Mouse (Mus musculus): ENCODE data around the gene Olfr1353. TPM values are rescaled to one million over a fixed set of nuclear protein-coding genes. Genes with fewer than 3 reads are reported as not detected.
"Not testable (repeated sequence)": the region's sequence is repeated elsewhere in the genome, so short reads cannot be mapped to it uniquely, and the experiment has no call there.

The Olfr1353 gene
- not detected in 2 replicates for polyA plus RNA-seq (2016; fragmentation: Nextera tagmentation; extraction: Ambion mirVana)

GRCm38 (mm10) chr10:78963009-78963408 lies at the start of gene Olfr1353:
Olfr1353 (plus strand) TSS chr10:78963309.
- H3K4me3 ChIP-seq; H3K9me3 ChIP-seq; H3K27me3 ChIP-seq (ENCODE audit: poor library complexity, severe bottlenecking); H3K4me1 ChIP-seq; DNase-seq (ENCODE audit: extremely low spot score, low spot score); H3K36me3 ChIP-seq (replicated peaks); H3K27ac ChIP-seq: not testable (repeated sequence)

- not testable (repeated sequence) for H3K27me3 ChIP-seq (ENCODE audit: poor library complexity, severe bottlenecking); H3K4me3 ChIP-seq; DNase-seq (ENCODE audit: extremely low spot score, low spot score); H3K4me1 ChIP-seq; H3K36me3 ChIP-seq (replicated peaks); H3K9me3 ChIP-seq; H3K27ac ChIP-seq
- WGBS: 84% methylated on average over 1 of the region's 1 CpGs
These were observed 12.8 kb upstream of the Olfr1353 start, which contains the start of gene Olfr8 for GRCm38 (mm10) chr10:78950336-78950735. Olfr8 (plus strand) TSS chr10:78950636.

GRCm38 (mm10) chr10:78980750-78981149 lies 17.6 kb downstream of the Olfr1353 start, which contains the start of gene Olfr1352:
Olfr1352 (plus strand) TSS chr10:78981050.
- Histone ChIP-seq H3K36me3 (replicated peaks) (no peaks in the 10 kb centered on the region), H3K9me3 (no peaks in the 10 kb centered on the region), H3K27me3 (ENCODE audit: poor library complexity, severe bottlenecking) (no peaks in the 10 kb centered on the region), H3K4me1 (no peaks in the 10 kb centered on the region), H3K4me3 (no peak within 1 kb of the TSS), H3K27ac (no peak within 1 kb of the TSS)
- no peak for DNase-seq (ENCODE audit: extremely low spot score, low spot score)

- H3K36me3 ChIP-seq (replicated peaks): no peaks in the 10 kb centered on the region
- no peaks in the 10 kb centered on the region for H3K4me1 ChIP-seq
- H3K27ac ChIP-seq: no peak within 1 kb of the TSS
- no peak within 1 kb of the TSS for H3K4me3 ChIP-seq
- no peaks in the 10 kb centered on the region; the same call in 1 of the 2 replicates for H3K9me3 ChIP-seq
- no peaks in the 10 kb centered on the region for H3K27me3 ChIP-seq (ENCODE audit: poor library complexity, severe bottlenecking)
- no peak for DNase-seq (ENCODE audit: extremely low spot score, low spot score)
- WGBS: 70% methylated on average over 1 of the region's 1 CpGs
These were observed 49.1 kb downstream of the Olfr1353 start, which contains the start of gene Olfr1351 for GRCm38 (mm10) chr10:79012172-79012571. Olfr1351 (plus strand) TSS chr10:79012472.

Other genes with a start within 250 kb of the Olfr1353 start
- not detected in 2 replicates for gene Casp14, start 245.0 kb upstream of the Olfr1353 start, polyA plus RNA-seq (2016; fragmentation: Nextera tagmentation; extraction: Ambion mirVana)
- gene Ccdc105, start 210.2 kb upstream of the Olfr1353 start, polyA plus RNA-seq (2016; fragmentation: Nextera tagmentation; extraction: Ambion mirVana): 0.15 and 0.19 TPM in 2 replicates
- gene Slc1a6, start 182.8 kb upstream of the Olfr1353 start, polyA plus RNA-seq (2016; fragmentation: Nextera tagmentation; extraction: Ambion mirVana): 1.5 and 1.9 TPM in 2 replicates
- not detected in 2 replicates for gene Olfr1356, start 111.1 kb upstream of the Olfr1353 start, polyA plus RNA-seq (2016; fragmentation: Nextera tagmentation; extraction: Ambion mirVana)
- not detected in 2 replicates for gene Olfr1355, start 87.8 kb upstream of the Olfr1353 start, polyA plus RNA-seq (2016; fragmentation: Nextera tagmentation; extraction: Ambion mirVana)
- not detected in 2 replicates for gene Olfr1354, start 50.1 kb upstream of the Olfr1353 start, polyA plus RNA-seq (2016; fragmentation: Nextera tagmentation; extraction: Ambion mirVana)
- gene Olfr8, start 12.7 kb upstream of the Olfr1353 start, polyA plus RNA-seq (2016; fragmentation: Nextera tagmentation; extraction: Ambion mirVana): not detected in 2 replicates
- gene Olfr1352, start 17.7 kb downstream of the Olfr1353 start, polyA plus RNA-seq (2016; fragmentation: Nextera tagmentation; extraction: Ambion mirVana): not detected in 2 replicates
- gene Olfr1351, start 49.2 kb downstream of the Olfr1353 start, polyA plus RNA-seq (2016; fragmentation: Nextera tagmentation; extraction: Ambion mirVana): not detected in 2 replicates
- gene Olfr57, start 65.4 kb downstream of the Olfr1353 start, polyA plus RNA-seq (2016; fragmentation: Nextera tagmentation; extraction: Ambion mirVana): 0.12 TPM in 1 of 2 replicates, not detected in the other
- 25.8 TPM in 2 replicates for gene 2610008E11Rik, start 134.3 kb downstream of the Olfr1353 start, polyA plus RNA-seq (2016; fragmentation: Nextera tagmentation; extraction: Ambion mirVana)
- gene Vmn2r80, start 185.5 kb downstream of the Olfr1353 start, polyA plus RNA-seq (2016; fragmentation: Nextera tagmentation; extraction: Ambion mirVana): not detected in 2 replicates